Mouse (Mus musculus): Measurements from ENCODE around the gene Mkrn1. TPM values are rescaled to one million over a fixed set of nuclear protein-coding genes. Genes with fewer than 3 reads are reported as not detected.

Gene Mkrn1
- polyA plus RNA-seq, 1 experiment from 2014 or later, result 63.5 TPM

Other genes with a start within 250 kb of the Mkrn1 start
- 3.9 and 4.0 TPM in 2 replicates for gene Kdm7a, start 213.7 kb downstream of the Mkrn1 start, polyA plus RNA-seq (2015; fragmentation: Nextera tagmentation; extraction: Ambion mirVana)
- gene Slc37a3, start 42.8 kb downstream of the Mkrn1 start, polyA plus RNA-seq (2015; fragmentation: Nextera tagmentation; extraction: Ambion mirVana), result 35.1 and 39.4 TPM in 2 replicates
- gene Rab19, start 39.3 kb downstream of the Mkrn1 start, polyA plus RNA-seq (2015; fragmentation: Nextera tagmentation; extraction: Ambion mirVana), result 7.7 and 8.8 TPM in 2 replicates
- 6.5 and 8.1 TPM in 2 replicates for gene Dennd2a, start 137.4 kb upstream of the Mkrn1 start, polyA plus RNA-seq (2015; fragmentation: Nextera tagmentation; extraction: Ambion mirVana)
- 30.5 and 30.8 TPM in 2 replicates for gene Adck2, start 153.4 kb upstream of the Mkrn1 start, polyA plus RNA-seq (2015; fragmentation: Nextera tagmentation; extraction: Ambion mirVana)
- 1.5 and 2.1 TPM in 2 replicates for gene Gm42420, start 165.3 kb upstream of the Mkrn1 start, polyA plus RNA-seq (2015; fragmentation: Nextera tagmentation; extraction: Ambion mirVana)
- 408 and 423 TPM in 2 replicates for gene Ndufb2, start 172.1 kb upstream of the Mkrn1 start, polyA plus RNA-seq (2015; fragmentation: Nextera tagmentation; extraction: Ambion mirVana)